ENCODE assay signal across 10 mouse cellular contexts in genomic region chr17:23545841-23546240, GRCm38 (mm10). TPM values are rescaled to one million over a fixed set of nuclear protein-coding genes. Genes with fewer than 3 reads are reported as not detected.
A peak's percentile ranks its signal among the peaks of the same experiment; 100 is the strongest.
DNase-seq lines count a peak whose midpoint lies in the region; ATAC-seq and TF ChIP-seq lines count a peak whose summit lies in the region.
"Had no signal": no experiment of that assay in that cellular context is flagged by ENCODE, and none has a peak within 500 bp of the region (broad histone marks: within the 10 kb centered on the region; RNA-seq: fewer than 3 reads in every experiment).

No protein-coding gene starts in this region.

- H3K4me3 ChIP-seq in forebrain, embryonic 10.5 days: peak overlapping the region; percentile 78
- peak overlapping the region; percentile 60 for H3K4me3 ChIP-seq in limb, embryonic 14.5 days (replicated peaks; ENCODE audit: low read length)
- peak overlapping the region; percentile 71 for H3K4me3 ChIP-seq in neural tube, embryonic 15.5 days (replicated peaks)

- 11% methylated on average over 6 of the region's 6 CpGs for WGBS in forebrain, embryonic 10.5 days
- 28% methylated on average over 6 of the region's 6 CpGs for WGBS in limb, embryonic 14.5 days
- 14% methylated on average over 6 of the region's 6 CpGs for WGBS in neural tube, embryonic 15.5 days

- no peak overlapping the region for H3K9ac ChIP-seq in limb, embryonic 14.5 days (ENCODE audit: low read depth, low read length, severe bottlenecking)
- H3K9ac ChIP-seq in neural tube, embryonic 15.5 days (replicated peaks): no peak overlapping the region

- H3K4me1 ChIP-seq in forebrain, embryonic 10.5 days: peaks cover 38% of the 10 kb centered on the region
- H3K4me1 ChIP-seq in limb, embryonic 14.5 days (ENCODE audit: control insufficient read depth, insufficient read depth, low read length): 0 out of 2 replicates have a peak, but pooled peaks cover 5% of the 10 kb centered on the region
- H3K4me1 ChIP-seq in neural tube, embryonic 15.5 days: peaks cover 17% of the 10 kb centered on the region; the same call in 1 of the 2 replicates

- H3K27me3 ChIP-seq in forebrain, embryonic 10.5 days (ENCODE audit: poor library complexity, severe bottlenecking): peaks cover 22% of the 10 kb centered on the region; the same call in 1 of the 2 replicates
- H3K27me3 ChIP-seq in limb, embryonic 14.5 days (ENCODE audit: control insufficient read depth, insufficient read depth, low read length): 0 out of 2 replicates have a peak, but pooled peaks cover 8% of the 10 kb centered on the region
- peaks cover 16% of the 10 kb centered on the region for H3K27me3 ChIP-seq in neural tube, embryonic 15.5 days (replicated peaks)

- peak overlapping the region; percentile 46 for H3K4me2 ChIP-seq in limb, embryonic 14.5 days (replicated peaks; ENCODE audit: low read depth, low read length, severe bottlenecking)
- peak overlapping the region; percentile 63 for H3K4me2 ChIP-seq in neural tube, embryonic 15.5 days

- ATAC-seq in limb, embryonic 14.5 days (ENCODE audit: low FRiP score, low read depth): no peak
- no peak for ATAC-seq in neural tube, embryonic 15.5 days (ENCODE audit: low FRiP score)

- H3K9me3 ChIP-seq in forebrain, embryonic 10.5 days: no peaks in the 10 kb centered on the region
- no peaks in the 10 kb centered on the region for H3K9me3 ChIP-seq in limb, embryonic 14.5 days (ENCODE audit: control insufficient read depth, low read length)
- no peaks in the 10 kb centered on the region for H3K9me3 ChIP-seq in neural tube, embryonic 15.5 days (replicated peaks)

- TF ChIP-seq POLR2A in limb, embryonic 14.5 days (IDR thresholded peaks at IDR 0.05; ENCODE audit: borderline replicate concordance, extremely low read depth, insufficient read depth, insufficient read length): no peak

- H3K36me3 ChIP-seq in forebrain, embryonic 10.5 days (replicated peaks): no peaks in the 10 kb centered on the region
- no peaks in the 10 kb centered on the region for H3K36me3 ChIP-seq in limb, embryonic 14.5 days (ENCODE audit: control insufficient read depth, insufficient read depth, low read length)
- H3K36me3 ChIP-seq in neural tube, embryonic 15.5 days: no peaks in the 10 kb centered on the region

- no peak overlapping the region for H3K27ac ChIP-seq in forebrain, embryonic 10.5 days
- H3K27ac ChIP-seq in limb, embryonic 14.5 days (replicated peaks; ENCODE audit: low read depth, low read length): no peak overlapping the region
- no peak overlapping the region for H3K27ac ChIP-seq in neural tube, embryonic 15.5 days (replicated peaks)

- DNase-seq in layer of hippocampus, adult 9-11 months: peak; percentile 2
- DNase-seq in layer of hippocampus, postnatal 25 days (ENCODE audit: extremely low spot score in 1 of 2, low spot score in 1 of 2): no peak
- peak; percentile 39 for DNase-seq in forebrain, embryonic 10.5 days (ENCODE audit: extremely low spot score, low spot score)
- DNase-seq in limb, embryonic 14.5 days (ENCODE audit: low spot score): no peak
- no peak for DNase-seq in thymus, postnatal 14 days
- no peak for DNase-seq in adipocyte (ENCODE audit: low spot score)
- DNase-seq in gastrocnemius, adult 8-10 months (ENCODE audit: low spot score in 2 of 2): no peak

RNA-seq across cellular contexts. Expression of gene Zfp213, which starts 18.2 kb away (rescaled TPM):
- 1 to 10 TPM; 5.5 to 7.6 TPM for total RNA-seq in layer of hippocampus, postnatal 25 days (2021)
- 27.6 and 29.9 TPM in 2 replicates for polyA plus RNA-seq in forebrain, embryonic 10.5 days (2016; fragmentation: Nextera tagmentation; extraction: Ambion mirVana)
- 16.3 and 21.1 TPM in 2 replicates for polyA plus RNA-seq in limb, embryonic 14.5 days (2012; rRNA removed)
- polyA plus RNA-seq in limb, embryonic 14.5 days (2014; fragmentation: Nextera tagmentation; extraction: Ambion mirVana): 17.4 and 18.1 TPM in 2 replicates
- polyA plus RNA-seq in neural tube, embryonic 15.5 days (2015; fragmentation: Nextera tagmentation; extraction: Ambion mirVana): 16.0 and 16.4 TPM in 2 replicates
- 1 to 10 TPM; 2.1 to 2.7 (median 2.2) TPM for total RNA-seq in gastrocnemius, adult 8-10 months (2022)

RNA-seq across cellular contexts. Expression of gene Zfp13, which starts 53.4 kb away (rescaled TPM):
- 10 to 100 TPM; 30.2 to 35.1 TPM for total RNA-seq in layer of hippocampus, postnatal 25 days (2021)
- polyA plus RNA-seq in forebrain, embryonic 10.5 days (2016; fragmentation: Nextera tagmentation; extraction: Ambion mirVana): 22.1 and 22.2 TPM in 2 replicates
- 27.6 and 33.8 TPM in 2 replicates for polyA plus RNA-seq in limb, embryonic 14.5 days (2012; rRNA removed)
- polyA plus RNA-seq in limb, embryonic 14.5 days (2014; fragmentation: Nextera tagmentation; extraction: Ambion mirVana): 16.2 and 16.3 TPM in 2 replicates
- polyA plus RNA-seq in neural tube, embryonic 15.5 days (2015; fragmentation: Nextera tagmentation; extraction: Ambion mirVana): 22.6 and 24.9 TPM in 2 replicates
- total RNA-seq in gastrocnemius, adult 8-10 months (2022): 1 to 10 TPM; 2.8 to 3.9 (median 3.2) TPM

RNA-seq across cellular contexts. Expression of gene Zscan10, which starts 54.8 kb away (rescaled TPM):
- not detected for total RNA-seq in layer of hippocampus, postnatal 25 days (2021)
- polyA plus RNA-seq in forebrain, embryonic 10.5 days (2016; fragmentation: Nextera tagmentation; extraction: Ambion mirVana): 0.42 and 0.65 TPM in 2 replicates
- polyA plus RNA-seq in limb, embryonic 14.5 days (2012; rRNA removed): 0.63 and 1.00 TPM in 2 replicates
- 0.33 TPM in 1 of 2 replicates, not detected in the other for polyA plus RNA-seq in limb, embryonic 14.5 days (2014; fragmentation: Nextera tagmentation; extraction: Ambion mirVana)
- not detected in 2 replicates for polyA plus RNA-seq in neural tube, embryonic 15.5 days (2015; fragmentation: Nextera tagmentation; extraction: Ambion mirVana)
- total RNA-seq in gastrocnemius, adult 8-10 months (2022): not detected
- total RNA-seq: adrenal gland, postnatal 36 days; megakaryocyte, adult 5-6 weeks had no signal

Comparison
In these comparisons a context has a peak if more than half of its experiments do, and no peak if none do; other contexts are left out.
1. DNase-seq: peak in layer of hippocampus, adult 9-11 months (single experiment) and forebrain, embryonic 10.5 days (single experiment); none in layer of hippocampus, postnatal 25 days (0 of 2), limb, embryonic 14.5 days (single experiment), thymus, postnatal 14 days (single experiment), adipocyte (single experiment) and gastrocnemius, adult 8-10 months (0 of 2).
2. Peak in every context shown above with its lines, with median percentiles within 50 percentile points of each other: H3K4me3 ChIP-seq.